Mouse (Mus musculus): ENCODE measurements around the gene Pabpn1l. TPM values are rescaled to one million over a fixed set of nuclear protein-coding genes. Genes with fewer than 3 reads are reported as not detected.

Pabpn1l gene
- polyA plus RNA-seq, 1 experiment from 2014 or later, result not detected

DNA sequence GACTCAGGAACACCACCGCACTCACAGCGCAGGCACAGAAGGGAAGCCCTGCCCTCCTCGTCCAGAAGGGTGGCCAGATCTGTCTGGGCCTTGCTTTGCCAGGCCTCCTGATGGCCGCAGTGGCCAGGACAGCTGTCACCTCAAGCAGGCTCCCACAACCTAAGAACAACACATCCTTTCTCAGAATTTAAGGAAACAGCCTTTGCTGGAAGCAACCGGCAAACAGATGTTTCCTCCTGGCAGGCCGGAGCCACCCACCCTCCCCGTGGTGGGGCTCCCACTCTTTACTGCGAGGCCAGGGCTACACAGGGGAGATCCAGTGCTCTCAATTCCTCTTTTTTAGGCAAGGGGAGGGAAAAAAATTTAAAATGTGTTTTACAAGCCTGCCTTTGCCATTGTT lies 42.7 kb upstream of the Pabpn1l start:
- H3K4me2 ChIP-seq, result no peak overlapping the region
- no peaks in the 10 kb centered on the region for H3K27me3 ChIP-seq (ENCODE audit: control insufficient read depth, insufficient read depth, low read length)
- H3K9ac ChIP-seq (ENCODE audit: low read depth, low read length), result no peak overlapping the region
- no peak for ATAC-seq (replicated peaks; ENCODE audit: insufficient number of reproducible peaks, low FRiP score, low TSS enrichment)
- no peak overlapping the region for H3K27ac ChIP-seq (ENCODE audit: low read depth, low read length)
- H3K4me1 ChIP-seq (ENCODE audit: control insufficient read depth, insufficient read depth, low read length), result peaks cover 60% of the 10 kb centered on the region
- H3K9me3 ChIP-seq (replicated peaks; ENCODE audit: control insufficient read depth, low read length), result no peaks in the 10 kb centered on the region
- no peaks in the 10 kb centered on the region for H3K36me3 ChIP-seq (ENCODE audit: control insufficient read depth, insufficient read depth, low read length)
- 52% methylated on average over 8 of the region's 8 CpGs for WGBS (ENCODE audit: insufficient replicate concordance)
- no peak overlapping the region for H3K4me3 ChIP-seq (ENCODE audit: low read depth, low read length)

DNA sequence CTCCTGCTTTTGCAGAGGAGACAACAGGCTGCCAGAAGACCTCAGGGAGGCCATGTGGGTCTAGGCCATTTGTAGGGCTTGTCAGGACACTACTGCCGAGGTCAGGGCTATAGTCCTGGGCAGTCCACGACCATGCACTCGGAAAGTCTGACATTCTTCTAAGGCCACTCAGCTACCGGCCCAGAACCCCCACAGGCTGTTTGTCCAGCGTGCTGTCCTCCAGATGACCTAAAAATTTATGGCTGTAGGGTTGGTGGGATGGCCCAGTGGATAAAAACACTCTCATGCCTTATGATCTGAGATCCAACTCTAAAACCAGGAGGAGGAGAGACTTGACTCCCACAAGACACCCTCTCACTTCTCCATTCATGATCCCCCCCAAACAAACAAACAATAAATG lies 41.1 kb upstream of the Pabpn1l start:
- Histone ChIP-seq H3K4me3 (ENCODE audit: low read depth, low read length) (no peak overlapping the region), H3K9me3 (replicated peaks; ENCODE audit: control insufficient read depth, low read length) (no peaks in the 10 kb centered on the region), H3K9ac (ENCODE audit: low read depth, low read length) (no peak overlapping the region), H3K4me2 (no peak overlapping the region), H3K4me1 (ENCODE audit: control insufficient read depth, insufficient read depth, low read length) (peaks cover 48% of the 10 kb centered on the region), H3K36me3 (ENCODE audit: control insufficient read depth, insufficient read depth, low read length) (no peaks in the 10 kb centered on the region), H3K27me3 (ENCODE audit: control insufficient read depth, insufficient read depth, low read length) (no peaks in the 10 kb centered on the region), H3K27ac (ENCODE audit: low read depth, low read length) (no peak overlapping the region)
- no peak for ATAC-seq (replicated peaks; ENCODE audit: insufficient number of reproducible peaks, low FRiP score, low TSS enrichment)
- 73% methylated on average over 5 of the region's 5 CpGs for WGBS (ENCODE audit: insufficient replicate concordance)

DNA sequence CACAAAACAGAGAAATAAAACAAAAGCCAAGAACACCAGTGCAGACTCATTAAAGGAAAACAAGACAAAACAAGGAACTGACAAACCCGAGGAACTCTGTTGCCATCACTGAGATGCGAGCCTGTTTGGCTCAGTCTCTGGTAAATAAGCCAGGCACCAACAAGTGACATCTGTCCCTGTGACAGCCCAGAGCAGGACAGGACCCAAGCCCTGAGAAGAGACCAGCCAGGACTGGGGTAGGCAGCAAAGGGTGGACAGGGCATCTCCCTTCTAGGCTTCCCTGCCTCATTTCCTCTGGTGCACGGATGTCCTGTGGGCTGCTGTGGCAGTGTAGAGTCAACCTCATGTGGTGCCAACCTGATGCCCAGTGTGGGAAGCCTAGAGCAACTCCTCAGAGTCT lies 40.6 kb upstream of the Pabpn1l start:
- Histone ChIP-seq H3K4me3 (ENCODE audit: low read depth, low read length) (no peak overlapping the region), H3K27me3 (ENCODE audit: control insufficient read depth, insufficient read depth, low read length) (no peaks in the 10 kb centered on the region), H3K9me3 (replicated peaks; ENCODE audit: control insufficient read depth, low read length) (no peaks in the 10 kb centered on the region), H3K27ac (ENCODE audit: low read depth, low read length) (no peak overlapping the region), H3K4me2 (no peak overlapping the region), H3K4me1 (ENCODE audit: control insufficient read depth, insufficient read depth, low read length) (peaks cover 52% of the 10 kb centered on the region), H3K9ac (ENCODE audit: low read depth, low read length) (no peak overlapping the region), H3K36me3 (ENCODE audit: control insufficient read depth, insufficient read depth, low read length) (no peaks in the 10 kb centered on the region)
- ATAC-seq (replicated peaks; ENCODE audit: insufficient number of reproducible peaks, low FRiP score, low TSS enrichment), result no peak
- 66% methylated on average over 3 of the region's 3 CpGs for WGBS (ENCODE audit: insufficient replicate concordance)

DNA sequence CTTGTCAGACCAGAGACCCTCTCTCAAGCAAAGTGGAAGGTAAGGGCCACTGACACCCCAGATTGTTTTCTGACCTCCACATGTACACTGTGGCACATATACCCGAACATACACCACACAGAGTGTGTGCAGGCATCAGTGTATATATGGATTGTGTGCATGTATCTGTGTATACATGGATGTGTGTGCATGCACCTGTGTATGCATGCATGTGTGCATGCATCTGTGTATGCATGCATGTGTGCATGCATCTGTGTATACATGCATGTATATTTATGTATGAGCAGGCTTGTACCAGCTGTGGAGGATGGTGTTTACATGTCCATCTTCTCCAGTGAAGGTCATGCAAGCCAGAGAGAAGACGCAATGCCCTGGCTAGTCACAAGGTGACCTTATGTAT lies 39.4 kb upstream of the Pabpn1l start:
- peaks cover 41% of the 10 kb centered on the region for H3K4me1 ChIP-seq (ENCODE audit: control insufficient read depth, insufficient read depth, low read length)
- 85% methylated on average over 2 of the region's 2 CpGs for WGBS (ENCODE audit: insufficient replicate concordance)
- no peaks in the 10 kb centered on the region for H3K9me3 ChIP-seq (replicated peaks; ENCODE audit: control insufficient read depth, low read length)
- no peaks in the 10 kb centered on the region for H3K27me3 ChIP-seq (ENCODE audit: control insufficient read depth, insufficient read depth, low read length)
- no peak overlapping the region for H3K9ac ChIP-seq (ENCODE audit: low read depth, low read length)
- no peak overlapping the region for H3K27ac ChIP-seq (ENCODE audit: low read depth, low read length)
- no peaks in the 10 kb centered on the region for H3K36me3 ChIP-seq (ENCODE audit: control insufficient read depth, insufficient read depth, low read length)
- no peak overlapping the region for H3K4me2 ChIP-seq
- no peak overlapping the region for H3K4me3 ChIP-seq (ENCODE audit: low read depth, low read length)
- no peak for ATAC-seq (replicated peaks; ENCODE audit: insufficient number of reproducible peaks, low FRiP score, low TSS enrichment)

DNA sequence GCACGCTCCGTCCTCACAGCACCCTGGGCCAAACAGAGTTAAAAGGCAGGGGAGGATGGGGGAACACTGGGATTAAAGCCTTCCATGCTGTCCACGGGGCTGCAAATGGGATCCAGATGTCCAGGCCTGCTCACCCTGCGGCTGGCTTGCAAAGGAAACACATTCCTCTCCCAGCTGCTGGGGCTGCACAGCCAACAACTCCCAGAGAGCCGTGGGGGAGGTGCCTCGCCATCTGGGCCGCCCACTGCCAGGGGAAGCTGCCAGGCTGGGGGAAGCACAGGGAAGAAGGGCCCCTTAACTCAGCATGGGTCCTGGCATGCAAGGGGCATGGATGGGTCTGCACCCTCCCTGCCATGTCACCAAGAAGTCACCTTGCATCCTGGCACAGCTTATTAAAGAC lies 38.6 kb upstream of the Pabpn1l start:
- Histone ChIP-seq H3K4me1 (ENCODE audit: control insufficient read depth, insufficient read depth, low read length) (peaks cover 35% of the 10 kb centered on the region), H3K27me3 (ENCODE audit: control insufficient read depth, insufficient read depth, low read length) (no peaks in the 10 kb centered on the region), H3K9ac (ENCODE audit: low read depth, low read length) (no peak overlapping the region), H3K27ac (ENCODE audit: low read depth, low read length) (peak overlapping the region; percentile 5; the same call in 1 of the 2 replicates), H3K4me3 (ENCODE audit: low read depth, low read length) (no peak overlapping the region), H3K36me3 (ENCODE audit: control insufficient read depth, insufficient read depth, low read length) (no peaks in the 10 kb centered on the region), H3K4me2 (no peak overlapping the region; the same call in 1 of the 2 replicates), H3K9me3 (replicated peaks; ENCODE audit: control insufficient read depth, low read length) (no peaks in the 10 kb centered on the region)
- 35% methylated on average over 7 of the region's 7 CpGs for WGBS (ENCODE audit: insufficient replicate concordance)
- no peak for ATAC-seq (replicated peaks; ENCODE audit: insufficient number of reproducible peaks, low FRiP score, low TSS enrichment)

DNA sequence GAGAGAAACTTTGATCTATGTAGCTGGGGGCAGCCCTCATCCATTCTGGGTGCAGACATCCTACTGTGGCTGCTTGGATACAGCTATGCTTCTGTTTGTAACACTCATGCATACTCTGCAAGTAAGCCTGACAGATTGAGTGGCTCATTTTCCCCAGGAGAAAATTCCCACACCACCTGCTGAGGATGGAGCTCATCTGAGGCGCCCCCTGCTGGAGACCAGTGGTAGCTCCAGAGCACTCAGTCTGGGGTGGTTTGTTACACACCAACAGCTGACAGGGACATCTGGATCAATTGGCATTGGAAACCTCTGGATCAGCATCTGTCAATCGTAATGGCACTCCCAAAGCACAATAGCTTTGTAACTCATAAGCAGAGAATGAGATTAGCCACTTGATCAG lies 37.5 kb upstream of the Pabpn1l start:
- WGBS (ENCODE audit: insufficient replicate concordance), result 77% methylated on average over 2 of the region's 2 CpGs
- Histone ChIP-seq H3K27ac (ENCODE audit: low read depth, low read length) (no peak overlapping the region), H3K36me3 (ENCODE audit: control insufficient read depth, insufficient read depth, low read length) (no peaks in the 10 kb centered on the region), H3K9me3 (replicated peaks; ENCODE audit: control insufficient read depth, low read length) (no peaks in the 10 kb centered on the region), H3K4me3 (ENCODE audit: low read depth, low read length) (no peak overlapping the region), H3K9ac (ENCODE audit: low read depth, low read length) (no peak overlapping the region), H3K27me3 (ENCODE audit: control insufficient read depth, insufficient read depth, low read length) (no peaks in the 10 kb centered on the region), H3K4me1 (ENCODE audit: control insufficient read depth, insufficient read depth, low read length) (peaks cover 32% of the 10 kb centered on the region), H3K4me2 (no peak overlapping the region)
- no peak for ATAC-seq (replicated peaks; ENCODE audit: insufficient number of reproducible peaks, low FRiP score, low TSS enrichment)

DNA sequence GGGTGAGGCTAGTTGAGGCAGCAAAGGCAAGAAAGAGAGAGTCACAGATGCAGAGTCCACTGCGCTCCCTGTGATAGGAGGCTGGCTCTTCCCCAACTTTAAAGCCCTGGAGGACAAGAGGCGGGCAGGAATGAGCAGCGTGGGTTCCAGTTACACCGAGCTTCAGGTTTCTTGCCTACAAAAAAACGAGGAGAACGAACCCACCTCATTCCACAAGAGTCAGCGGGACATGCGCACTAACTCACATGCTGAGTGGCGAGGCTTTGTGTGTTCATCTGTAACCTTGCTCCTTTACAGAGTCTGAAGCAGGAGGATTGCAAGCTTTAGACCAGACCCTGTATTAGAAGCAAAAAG lies 36.2 kb upstream of the Pabpn1l start:
- 77% methylated on average over 9 of the region's 9 CpGs for WGBS (ENCODE audit: insufficient replicate concordance)
- no peak for ATAC-seq (replicated peaks; ENCODE audit: insufficient number of reproducible peaks, low FRiP score, low TSS enrichment)
- no peaks in the 10 kb centered on the region for H3K9me3 ChIP-seq (replicated peaks; ENCODE audit: control insufficient read depth, low read length)
- H3K36me3 ChIP-seq (ENCODE audit: control insufficient read depth, insufficient read depth, low read length), result no peaks in the 10 kb centered on the region
- peaks cover 32% of the 10 kb centered on the region for H3K4me1 ChIP-seq (ENCODE audit: control insufficient read depth, insufficient read depth, low read length)
- no peak overlapping the region for H3K9ac ChIP-seq (ENCODE audit: low read depth, low read length)
- no peak overlapping the region for H3K4me2 ChIP-seq
- H3K27ac ChIP-seq (ENCODE audit: low read depth, low read length), result no peak overlapping the region
- H3K27me3 ChIP-seq (ENCODE audit: control insufficient read depth, insufficient read depth, low read length), result no peaks in the 10 kb centered on the region
- no peak overlapping the region for H3K4me3 ChIP-seq (ENCODE audit: low read depth, low read length)

DNA sequence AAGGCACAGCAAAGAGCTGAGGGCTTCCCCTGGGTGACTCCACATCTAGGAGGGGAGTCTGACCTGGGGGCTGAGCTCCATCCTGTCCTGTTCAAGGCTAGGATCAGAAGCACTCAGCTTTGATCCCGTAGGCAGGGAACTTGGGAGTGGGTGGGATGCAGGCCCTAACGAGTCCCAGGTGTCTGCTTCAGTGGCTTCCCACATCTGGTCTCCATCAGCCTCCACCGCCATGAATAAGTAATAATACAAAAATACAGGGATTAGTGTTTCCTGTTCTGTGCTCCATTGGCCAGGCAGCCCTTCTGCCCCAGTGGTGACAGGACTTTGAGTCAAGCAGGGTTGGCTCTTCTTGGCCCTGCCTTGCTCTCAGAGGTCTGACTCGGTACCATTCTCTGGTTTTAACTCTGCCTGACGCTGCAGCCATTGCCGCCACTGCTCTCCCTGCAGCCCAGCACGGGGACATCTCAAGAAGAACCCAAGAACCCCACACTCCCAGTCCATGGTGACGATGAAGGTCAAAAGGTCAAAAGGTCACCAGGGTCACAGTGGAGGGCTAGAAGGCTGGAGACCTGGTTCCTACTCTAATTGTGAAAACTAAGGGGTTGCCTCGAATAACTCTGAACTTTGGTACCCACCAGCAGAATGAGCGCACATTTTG lies 35.7 kb upstream of the Pabpn1l start:
- no peak overlapping the region for H3K4me3 ChIP-seq (ENCODE audit: low read depth, low read length)
- ATAC-seq (replicated peaks; ENCODE audit: insufficient number of reproducible peaks, low FRiP score, low TSS enrichment), result no peak
- peaks cover 34% of the 10 kb centered on the region for H3K4me1 ChIP-seq (ENCODE audit: control insufficient read depth, insufficient read depth, low read length)
- H3K9me3 ChIP-seq (replicated peaks; ENCODE audit: control insufficient read depth, low read length), result no peaks in the 10 kb centered on the region
- H3K4me2 ChIP-seq, result no peak overlapping the region
- H3K27ac ChIP-seq (ENCODE audit: low read depth, low read length), result no peak overlapping the region
- WGBS (ENCODE audit: insufficient replicate concordance), result 68% methylated on average over 10 of the region's 10 CpGs
- H3K9ac ChIP-seq (ENCODE audit: low read depth, low read length), result no peak overlapping the region
- H3K36me3 ChIP-seq (ENCODE audit: control insufficient read depth, insufficient read depth, low read length), result no peaks in the 10 kb centered on the region
- no peaks in the 10 kb centered on the region for H3K27me3 ChIP-seq (ENCODE audit: control insufficient read depth, insufficient read depth, low read length)
